Mouse (Mus musculus): ENCODE results near the gene Spa17. TPM values are rescaled to one million over a fixed set of nuclear protein-coding genes. Genes with fewer than 3 reads are reported as not detected.
A peak's percentile ranks its signal among the peaks of the same experiment; 100 is the strongest.

The Spa17 gene
- polyA plus RNA-seq, 1 experiment, result 2.7 TPM

- peak overlapping the region; percentile 12 for H3ac ChIP-seq (ENCODE audit: control insufficient read depth, insufficient read length)
- H3K27me3 ChIP-seq (ENCODE audit: control insufficient read depth, insufficient read depth, insufficient read length), result no peaks in the 10 kb centered on the region
- H3K4me2 ChIP-seq (ENCODE audit: low read depth), result peak overlapping the region; percentile 97
- TF ChIP-seq MYOG (IDR thresholded peaks at IDR 0.05; ENCODE audit: control insufficient read depth in 1 of 3, insufficient read depth in 1 of 3, insufficient read length in 2 of 3, low read depth in 2 of 3) (no peak), E2F4 (IDR thresholded peaks at IDR 0.05; ENCODE audit: insufficient read depth) (no peak)
- H3K4me3 ChIP-seq, result peak overlapping the region; percentile 97
- peaks cover 20% of the 10 kb centered on the region for H3K79me2 ChIP-seq (ENCODE audit: control insufficient read depth, insufficient read depth)
- H3K36me3 ChIP-seq (ENCODE audit: control insufficient read depth, insufficient read depth), result peaks cover 24% of the 10 kb centered on the region
Observed at GRCm38 (mm10) chr9:37656439-37656881, 42.9 kb upstream of the Spa17 start.

GRCm38 (mm10) chr9:37655961-37656360 lies 42.4 kb upstream of the Spa17 start:
- TF ChIP-seq MAX (IDR thresholded peaks at IDR 0.05; ENCODE audit: low read depth), result no peak
- peak; percentile 27 for TF ChIP-seq USF1 (IDR thresholded peaks at IDR 0.05; ENCODE audit: low read depth)
- TF ChIP-seq REST (IDR thresholded peaks at IDR 0.05; ENCODE audit: insufficient read depth, insufficient read length), result no peak

GRCm38 (mm10) chr9:37653836-37654235 lies 40.3 kb upstream of the Spa17 start:
- peaks cover 38% of the 10 kb centered on the region for H3K36me3 ChIP-seq (ENCODE audit: control insufficient read depth, insufficient read depth)
- H3K27me3 ChIP-seq (ENCODE audit: control insufficient read depth, insufficient read depth, insufficient read length), result no peaks in the 10 kb centered on the region
- no peak overlapping the region for H3K4me2 ChIP-seq (ENCODE audit: low read depth)
- no peak overlapping the region for H3ac ChIP-seq (ENCODE audit: control insufficient read depth, insufficient read length)
- no peak for TF ChIP-seq TCF12 (IDR thresholded peaks at IDR 0.05; ENCODE audit: insufficient read depth, poor library complexity, severe bottlenecking)
- no peak for TF ChIP-seq SRF (IDR thresholded peaks at IDR 0.05; ENCODE audit: control insufficient read depth, insufficient read length, low read depth)
- TF ChIP-seq MYOD1 (IDR thresholded peaks at IDR 0.05; ENCODE audit: control insufficient read depth in 1 of 3, insufficient read length in 2 of 3, low read depth in 2 of 3), result no peak
- no peak for TF ChIP-seq TCF3 (IDR thresholded peaks at IDR 0.05; ENCODE audit: insufficient read length, low read depth)
- no peak for TF ChIP-seq USF1 (IDR thresholded peaks at IDR 0.05; ENCODE audit: low read depth)
- no peak overlapping the region for H3K4me3 ChIP-seq
- H3K79me2 ChIP-seq (ENCODE audit: control insufficient read depth, insufficient read depth), result peaks cover 20% of the 10 kb centered on the region

More at GRCm38 (mm10) chr9:37655961-37656360, 42.4 kb upstream of the Spa17 start:
- H3K27me3 ChIP-seq (ENCODE audit: control insufficient read depth, insufficient read depth, insufficient read length), result no peaks in the 10 kb centered on the region
- peaks cover 20% of the 10 kb centered on the region for H3K79me2 ChIP-seq (ENCODE audit: control insufficient read depth, insufficient read depth)
- H3K4me3 ChIP-seq, result peak overlapping the region; percentile 97
- peaks cover 25% of the 10 kb centered on the region for H3K36me3 ChIP-seq (ENCODE audit: control insufficient read depth, insufficient read depth)
- peak overlapping the region; percentile 97 for H3K4me2 ChIP-seq (ENCODE audit: low read depth)
- H3ac ChIP-seq (ENCODE audit: control insufficient read depth, insufficient read length), result no peak overlapping the region

GRCm38 (mm10) chr9:37650639-37651038 lies 37.1 kb upstream of the Spa17 start:
- Histone ChIP-seq H3K4me2 (ENCODE audit: low read depth) (no peak overlapping the region), H3K36me3 (ENCODE audit: control insufficient read depth, insufficient read depth) (peaks cover 48% of the 10 kb centered on the region), H3K4me3 (no peak overlapping the region), H3K79me2 (ENCODE audit: control insufficient read depth, insufficient read depth) (peaks cover 7% of the 10 kb centered on the region), H3K27me3 (ENCODE audit: control insufficient read depth, insufficient read depth, insufficient read length) (no peaks in the 10 kb centered on the region), H3ac (ENCODE audit: control insufficient read depth, insufficient read length) (no peak overlapping the region)
- TF ChIP-seq TCF12 (IDR thresholded peaks at IDR 0.05; ENCODE audit: insufficient read depth, poor library complexity, severe bottlenecking) (no peak), MYOG (IDR thresholded peaks at IDR 0.05; ENCODE audit: control insufficient read depth in 1 of 3, insufficient read depth in 1 of 3, insufficient read length in 2 of 3, low read depth in 2 of 3) (no peak), USF1 (IDR thresholded peaks at IDR 0.05; ENCODE audit: low read depth) (no peak), MAX (IDR thresholded peaks at IDR 0.05; ENCODE audit: low read depth) (no peak), MYOD1 (IDR thresholded peaks at IDR 0.05; ENCODE audit: control insufficient read depth in 1 of 3, insufficient read length in 2 of 3, low read depth in 2 of 3) (no peak), TCF3 (IDR thresholded peaks at IDR 0.05; ENCODE audit: insufficient read length, low read depth) (no peak), POLR2AphosphoS2 (IDR thresholded peaks at IDR 0.05; ENCODE audit: insufficient read length, low read depth) (no peak), SRF (IDR thresholded peaks at IDR 0.05; ENCODE audit: control insufficient read depth, insufficient read length, low read depth) (no peak), POLR2A (IDR thresholded peaks at IDR 0.05; ENCODE audit: insufficient read length, low read depth) (no peak), REST (IDR thresholded peaks at IDR 0.05; ENCODE audit: insufficient read depth, insufficient read length) (no peak), E2F4 (IDR thresholded peaks at IDR 0.05; ENCODE audit: insufficient read depth) (no peak), CEBPB (IDR thresholded peaks at IDR 0.05; ENCODE audit: insufficient read depth, poor library complexity, severe bottlenecking) (no peak)

- H3K27me3 ChIP-seq (ENCODE audit: control insufficient read depth, insufficient read depth, insufficient read length), result no peaks in the 10 kb centered on the region
- H3K79me2 ChIP-seq (ENCODE audit: control insufficient read depth, insufficient read depth), result no peaks in the 10 kb centered on the region
Observed at GRCm38 (mm10) chr9:37646246-37646645, 32.7 kb upstream of the Spa17 start.

More at GRCm38 (mm10) chr9:37646246-37646645, 32.7 kb upstream of the Spa17 start:
- Histone ChIP-seq H3K36me3 (ENCODE audit: control insufficient read depth, insufficient read depth) (peaks cover 24% of the 10 kb centered on the region), H3K4me3 (no peak overlapping the region), H3ac (ENCODE audit: control insufficient read depth, insufficient read length) (no peak overlapping the region), H3K4me2 (ENCODE audit: low read depth) (no peak overlapping the region)
- TF ChIP-seq REST (IDR thresholded peaks at IDR 0.05; ENCODE audit: insufficient read depth, insufficient read length) (no peak), TCF3 (IDR thresholded peaks at IDR 0.05; ENCODE audit: insufficient read length, low read depth) (no peak), E2F4 (IDR thresholded peaks at IDR 0.05; ENCODE audit: insufficient read depth) (no peak), MYOG (IDR thresholded peaks at IDR 0.05; ENCODE audit: control insufficient read depth in 1 of 3, insufficient read depth in 1 of 3, insufficient read length in 2 of 3, low read depth in 2 of 3) (no peak), SRF (IDR thresholded peaks at IDR 0.05; ENCODE audit: control insufficient read depth, insufficient read length, low read depth) (no peak), USF1 (IDR thresholded peaks at IDR 0.05; ENCODE audit: low read depth) (no peak), MYOD1 (IDR thresholded peaks at IDR 0.05; ENCODE audit: control insufficient read depth in 1 of 3, insufficient read length in 2 of 3, low read depth in 2 of 3) (no peak), MAX (IDR thresholded peaks at IDR 0.05; ENCODE audit: low read depth) (no peak), POLR2A (IDR thresholded peaks at IDR 0.05; ENCODE audit: insufficient read length, low read depth) (no peak), CEBPB (IDR thresholded peaks at IDR 0.05; ENCODE audit: insufficient read depth, poor library complexity, severe bottlenecking) (no peak), TCF12 (IDR thresholded peaks at IDR 0.05; ENCODE audit: insufficient read depth, poor library complexity, severe bottlenecking) (no peak), POLR2AphosphoS2 (IDR thresholded peaks at IDR 0.05; ENCODE audit: insufficient read length, low read depth) (no peak)
